Mouse (Mus musculus) hematopoietic stem cell, adult 5-6 weeks (primary cell): ENCODE measurements around the gene Dnah6. TPM values are rescaled to one million over a fixed set of nuclear protein-coding genes. Genes with fewer than 3 reads are reported as not detected.

Experiments used
- ATAC-seq, 2 experiments: fragments of 125-278 bp in 1 of 2; replicated peaks in 1 of 2; 2 replicates each; pipeline ENCODE4 v1.8.0; 2016 to 2017; ENCODE audit warnings: inconsistent platforms in 2 of 2, mild to moderate bottlenecking in 2 of 2, moderate number of reproducible peaks in 2 of 2, low read depth in 1 of 2, moderate TSS enrichment in 1 of 2; ENCODE audit not compliant: low FRiP score in 2 of 2, poor library complexity in 2 of 2, severe bottlenecking in 2 of 2, insufficient read depth in 1 of 2, low TSS enrichment in 1 of 2
- total RNA-seq: library from RNA; stranded (forward); fragments of 172-1452, 232-1000 nt; gene quantifications from 2 replicates; pipeline ENCODE4 v1.2.3, GENCODE M21; 2017

Gene Dnah6
- under 0.01 and 0.19 TPM in 2 replicates for total RNA-seq

DNA sequence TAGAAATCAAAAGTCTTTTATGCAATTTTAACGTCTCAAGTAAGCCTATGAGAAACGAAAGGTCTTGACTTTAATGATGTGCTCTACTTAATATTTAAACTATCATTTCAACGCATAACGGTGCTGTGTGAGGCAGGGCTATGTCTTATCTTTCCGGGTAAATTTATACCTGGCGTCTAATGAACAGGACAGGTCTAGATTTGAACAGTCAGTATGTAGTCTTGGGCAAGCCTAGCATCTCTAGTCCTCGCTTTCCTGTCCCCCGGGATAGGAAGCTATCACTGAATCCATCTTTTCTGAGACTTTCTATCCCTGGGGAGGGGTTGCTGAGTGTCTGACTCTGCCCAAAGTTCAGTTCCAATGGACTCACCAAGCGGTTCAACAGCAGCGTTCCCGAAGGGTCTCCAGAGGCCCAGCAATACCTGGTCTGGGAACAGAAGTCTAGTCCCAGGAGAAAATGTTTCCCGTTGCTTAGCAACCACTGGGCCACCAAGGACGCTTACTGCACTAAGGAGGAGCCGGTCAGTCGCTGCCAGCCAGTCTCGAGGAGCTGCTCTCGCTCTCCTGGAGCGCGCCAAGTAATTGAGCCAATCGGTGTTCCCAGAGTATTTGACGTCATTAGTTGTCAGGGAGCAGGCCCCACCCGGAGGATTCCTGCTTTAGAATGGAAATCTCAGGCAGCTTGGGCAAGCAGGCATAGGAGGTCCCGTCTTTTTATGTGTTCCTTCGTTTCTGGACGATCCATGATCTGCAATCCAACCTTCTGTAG is at the start of gene Dnah6:
Gene Dnah6 (minus strand): TSS at position 463 of the 769 bp plus-strand sequence.
- peak; percentile 98 to 99 for ATAC-seq

DNA sequence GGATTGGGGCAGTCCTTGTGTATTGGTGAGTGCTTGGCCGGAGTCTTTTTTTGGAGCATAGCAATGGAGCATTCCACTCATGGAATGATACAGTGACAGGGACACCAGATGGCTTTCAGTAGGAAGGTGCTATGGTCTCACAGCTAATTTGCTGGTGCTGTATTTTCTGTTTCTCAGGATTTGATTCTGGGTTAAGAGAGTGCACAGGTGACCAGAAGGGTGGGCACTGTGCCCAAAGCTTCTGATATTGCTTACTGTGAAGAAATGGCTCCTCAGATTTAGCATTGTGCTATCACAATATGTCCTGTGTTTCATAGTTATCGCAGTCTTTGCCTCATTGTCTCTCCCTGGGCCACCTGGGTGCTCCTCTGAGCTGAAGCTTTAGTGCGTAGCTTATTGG is 47.9 kb upstream of the Dnah6 start:
- ATAC-seq = no peak

DNA sequence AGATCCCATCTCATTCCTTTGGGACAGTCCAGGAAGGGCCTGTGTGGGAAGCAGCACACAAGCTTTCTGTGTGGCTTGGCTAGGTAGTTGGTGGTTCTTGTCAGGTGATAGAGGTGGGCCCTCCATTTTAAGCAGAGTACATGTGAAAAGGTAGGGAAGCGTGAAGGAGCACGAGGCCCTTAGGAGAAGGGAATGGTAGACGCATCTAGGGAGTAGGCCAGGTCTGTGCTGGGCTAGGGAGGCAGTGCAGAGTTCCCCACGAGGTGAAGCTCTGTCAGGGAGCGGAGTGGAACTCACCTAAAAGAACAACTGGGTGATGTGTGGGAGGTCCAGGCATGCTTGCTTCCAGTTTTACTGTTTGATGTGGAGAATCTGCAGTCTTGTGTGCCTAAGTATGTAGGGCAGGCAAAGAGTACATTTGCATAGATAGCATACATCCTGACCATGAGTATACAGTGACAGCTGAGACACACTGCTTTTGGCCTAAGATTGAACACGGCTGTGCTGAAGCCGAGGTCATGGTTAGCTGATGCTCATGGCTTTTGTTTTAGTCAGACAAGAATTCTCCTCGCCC is 46.4 kb upstream of the Dnah6 start:
- no peak for ATAC-seq

DNA sequence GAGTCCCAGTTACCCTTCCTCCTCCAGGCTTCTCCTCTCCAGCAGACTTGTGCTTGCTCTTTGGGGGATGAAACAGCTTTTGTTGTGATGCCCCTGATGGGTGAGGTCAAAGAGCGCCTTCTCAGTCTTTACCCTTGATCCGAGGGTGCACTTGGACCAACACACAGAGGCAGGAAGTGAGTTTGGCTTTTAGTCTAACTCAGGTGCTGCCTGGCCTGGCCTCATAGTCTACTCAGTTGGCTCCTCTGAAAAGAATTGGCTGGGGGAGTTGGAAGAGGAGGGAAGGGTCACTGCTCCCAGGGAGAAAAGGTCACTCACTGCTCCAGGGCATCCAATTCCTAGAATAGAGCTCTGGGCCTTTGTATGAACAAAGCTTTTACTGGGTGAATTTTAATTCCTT is 43.4 kb upstream of the Dnah6 start:
- no peak for ATAC-seq

DNA sequence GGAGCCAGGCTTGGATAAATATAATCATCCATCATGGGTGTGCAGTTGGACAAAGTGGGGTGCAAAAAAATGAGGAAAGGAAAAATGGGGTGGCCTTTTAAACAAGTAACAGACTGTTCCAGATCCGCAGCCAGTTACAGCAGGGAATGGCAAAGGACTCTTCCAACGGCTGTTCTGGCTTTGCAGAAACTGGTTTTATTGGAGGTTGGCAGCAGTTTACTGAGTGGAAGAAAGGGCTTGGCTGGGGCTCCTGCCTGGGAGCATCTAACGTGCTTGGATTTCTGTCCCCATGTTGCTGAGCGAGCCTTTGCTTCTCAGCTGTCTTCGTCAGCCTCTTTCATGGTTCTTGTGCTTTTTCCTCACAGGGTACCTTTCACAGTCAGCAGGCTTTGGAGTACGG is 38.7 kb upstream of the Dnah6 start:
- ATAC-seq = no peak

DNA sequence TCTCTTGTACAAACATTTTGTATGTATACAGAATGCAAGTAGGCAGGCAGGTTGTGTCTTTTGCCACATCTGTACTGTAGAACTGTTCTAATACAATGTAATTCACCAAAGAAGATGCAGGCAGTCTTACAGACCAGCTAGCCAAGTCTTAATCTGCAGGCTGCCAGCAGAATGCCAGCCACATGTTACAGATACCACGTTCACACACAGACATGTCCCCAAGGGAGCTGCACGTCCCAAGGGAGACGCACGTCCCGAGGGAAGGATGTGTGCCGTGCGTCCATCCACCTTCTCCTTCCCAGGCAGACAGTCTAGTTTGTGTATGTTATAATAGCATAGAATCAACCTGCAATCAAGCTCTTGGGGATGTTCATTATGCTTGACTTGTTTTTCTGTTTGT is 35.6 kb upstream of the Dnah6 start:
- ATAC-seq = no peak

DNA sequence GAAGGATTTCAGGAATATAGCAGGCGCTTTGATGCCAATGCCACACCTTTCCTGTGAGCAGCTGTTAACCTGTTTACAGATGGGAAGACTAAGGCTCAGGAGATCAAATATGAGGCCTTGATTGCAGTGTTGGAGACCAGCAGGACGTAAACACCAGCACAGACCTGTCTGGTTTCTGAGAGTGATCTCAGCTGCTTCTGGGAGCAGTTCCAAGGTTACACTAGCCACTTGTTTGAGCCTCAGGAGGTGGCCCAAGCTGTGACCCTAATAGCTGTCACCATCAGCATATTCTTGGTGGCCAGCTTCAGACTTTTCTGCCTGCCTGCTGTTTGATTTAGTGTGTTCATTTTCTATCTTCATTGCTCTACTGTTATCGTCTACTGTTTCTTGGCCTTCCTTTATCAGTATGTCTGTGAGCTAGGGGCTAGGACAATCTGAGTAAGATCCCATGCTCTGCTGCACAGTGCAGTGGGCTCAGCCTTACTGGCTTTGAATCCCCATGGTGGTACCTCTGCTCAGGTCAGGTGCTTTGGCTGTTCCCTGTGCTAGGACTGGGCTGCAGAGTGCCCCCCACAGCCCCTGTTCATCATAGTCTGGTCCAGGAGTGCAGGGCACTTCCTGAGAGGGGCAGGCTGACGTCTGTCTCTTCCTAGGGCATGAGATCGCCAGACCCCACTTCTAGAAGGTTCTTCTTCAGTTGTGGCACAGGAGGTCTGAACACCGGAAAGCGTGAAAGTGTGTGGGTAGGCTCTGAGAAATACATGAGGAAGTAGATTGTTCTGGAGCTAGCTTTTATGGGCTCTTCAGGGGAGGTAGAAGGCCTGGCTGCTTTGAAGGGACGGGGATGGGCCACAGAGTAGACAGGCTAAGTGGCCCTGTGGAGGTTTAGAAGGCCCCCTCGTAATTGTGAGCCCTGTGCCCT is 33.1 kb upstream of the Dnah6 start:
- peak; percentile 82 to 89 for ATAC-seq

DNA sequence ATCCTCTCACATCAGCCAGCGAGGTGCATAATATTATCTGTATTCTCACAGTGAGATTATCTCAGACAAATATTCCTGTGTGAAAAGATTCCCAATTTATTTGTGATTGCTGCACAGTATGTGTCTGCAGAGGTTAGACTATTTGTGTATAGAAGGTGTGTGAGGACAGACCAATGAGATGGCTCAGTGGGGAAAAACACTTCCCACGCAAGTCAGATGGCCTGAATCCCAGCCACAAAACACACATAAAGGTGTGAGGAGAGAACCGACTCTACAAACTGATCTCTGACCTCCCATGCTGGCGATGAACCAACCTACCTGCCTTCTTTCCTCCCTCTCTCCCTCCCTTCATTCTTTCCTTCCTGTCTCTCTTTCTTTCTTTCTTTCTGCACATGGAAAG is 32.1 kb upstream of the Dnah6 start:
- no peak for ATAC-seq

DNA sequence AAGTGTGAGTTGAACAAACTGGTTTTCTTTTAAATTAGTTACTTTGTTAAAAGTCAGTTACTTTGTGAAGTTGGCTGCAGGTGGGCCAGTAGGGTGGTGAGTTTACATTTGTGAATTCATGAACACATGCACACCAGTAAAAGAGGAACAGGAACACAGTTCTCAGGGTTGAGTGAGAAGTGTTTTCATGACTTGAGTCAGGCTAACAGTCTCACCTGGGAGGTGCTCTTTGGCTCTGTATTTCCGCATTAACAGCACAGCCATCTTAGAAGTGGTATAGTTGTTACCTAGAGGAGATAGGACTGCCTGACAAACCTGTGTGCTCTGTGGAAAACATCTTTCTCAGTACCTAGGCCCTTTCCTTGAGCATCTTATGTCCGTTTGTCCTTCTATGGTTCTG is 31.6 kb upstream of the Dnah6 start:
- no peak for ATAC-seq

DNA sequence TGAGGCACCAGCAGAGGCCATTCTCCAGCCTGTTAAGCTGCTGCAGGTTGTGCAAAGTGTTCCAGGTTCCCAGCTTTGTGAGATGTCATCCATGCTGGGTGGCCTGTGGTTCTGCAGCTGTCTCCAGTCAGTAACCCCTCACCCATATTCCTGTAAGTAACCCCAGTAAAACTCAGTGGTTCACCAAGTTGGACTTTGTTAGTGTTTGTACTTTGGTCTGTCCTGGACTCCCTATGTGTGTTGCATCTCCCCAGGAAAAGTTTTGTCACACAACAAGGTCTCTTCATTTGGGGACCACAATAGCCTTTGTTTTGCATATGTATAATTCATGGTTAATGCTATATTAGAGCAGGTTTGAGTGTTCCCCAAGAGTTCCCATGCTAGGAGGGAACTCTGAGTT is 30.9 kb upstream of the Dnah6 start:
- no peak for ATAC-seq

DNA sequence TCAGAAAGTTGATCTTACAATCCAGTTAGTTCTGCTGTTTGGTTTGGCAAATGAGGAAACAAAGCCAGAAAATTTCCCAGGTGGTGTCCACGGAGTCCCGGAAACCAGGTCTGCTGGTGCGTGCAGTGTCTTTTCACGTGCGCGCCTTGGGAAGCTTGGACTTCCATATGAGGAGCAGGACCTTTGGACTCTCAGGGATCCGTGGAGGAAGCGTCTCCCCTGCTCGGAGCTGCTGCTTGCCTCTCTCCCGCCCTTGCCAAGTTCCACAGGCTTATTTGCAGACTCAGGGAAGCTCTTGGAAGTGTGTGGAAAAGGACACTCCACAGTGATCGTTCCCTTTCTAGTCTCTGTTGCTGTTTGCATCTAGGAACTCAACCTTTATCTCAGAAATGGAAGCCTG is 29.9 kb upstream of the Dnah6 start:
- ATAC-seq = no peak

DNA sequence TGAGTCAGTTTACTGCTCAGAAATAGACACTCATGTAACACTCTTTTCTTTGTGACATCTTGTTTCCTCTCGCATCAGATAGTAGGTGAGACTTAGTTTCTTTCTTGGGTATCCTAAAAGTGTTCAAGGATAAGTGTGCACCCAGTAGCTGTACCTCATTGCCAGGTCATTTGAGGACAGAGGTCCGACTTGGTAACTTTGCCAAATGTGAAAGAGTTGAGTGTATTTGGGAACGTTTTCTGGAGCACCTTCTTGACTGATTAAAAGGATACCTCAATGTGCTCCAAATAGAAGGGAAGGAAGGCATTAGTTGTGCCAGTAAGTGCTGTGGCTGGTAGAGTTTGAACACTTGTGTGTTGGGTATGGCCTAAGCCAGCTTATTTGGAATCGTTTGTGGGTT is 28.4 kb upstream of the Dnah6 start:
- ATAC-seq = no peak

DNA sequence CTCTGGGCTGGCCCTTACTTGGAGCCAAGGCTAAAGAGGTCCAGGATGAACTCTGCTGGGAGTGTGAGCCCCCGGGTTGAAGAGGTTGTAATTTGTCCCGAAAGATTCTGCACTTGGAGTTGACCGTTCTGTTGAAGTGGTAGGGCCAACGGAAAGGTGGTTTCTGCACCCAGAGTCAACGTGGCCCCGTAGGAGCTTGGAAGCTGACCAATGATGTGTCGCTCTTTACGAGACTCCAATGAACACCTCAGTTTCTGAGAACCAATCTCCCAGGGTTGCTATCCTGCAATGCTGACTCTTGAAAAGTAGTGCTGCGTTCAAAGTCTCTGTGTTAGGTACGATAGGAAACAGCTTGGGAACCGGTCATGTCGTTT is 27.6 kb upstream of the Dnah6 start:
- no peak for ATAC-seq

DNA sequence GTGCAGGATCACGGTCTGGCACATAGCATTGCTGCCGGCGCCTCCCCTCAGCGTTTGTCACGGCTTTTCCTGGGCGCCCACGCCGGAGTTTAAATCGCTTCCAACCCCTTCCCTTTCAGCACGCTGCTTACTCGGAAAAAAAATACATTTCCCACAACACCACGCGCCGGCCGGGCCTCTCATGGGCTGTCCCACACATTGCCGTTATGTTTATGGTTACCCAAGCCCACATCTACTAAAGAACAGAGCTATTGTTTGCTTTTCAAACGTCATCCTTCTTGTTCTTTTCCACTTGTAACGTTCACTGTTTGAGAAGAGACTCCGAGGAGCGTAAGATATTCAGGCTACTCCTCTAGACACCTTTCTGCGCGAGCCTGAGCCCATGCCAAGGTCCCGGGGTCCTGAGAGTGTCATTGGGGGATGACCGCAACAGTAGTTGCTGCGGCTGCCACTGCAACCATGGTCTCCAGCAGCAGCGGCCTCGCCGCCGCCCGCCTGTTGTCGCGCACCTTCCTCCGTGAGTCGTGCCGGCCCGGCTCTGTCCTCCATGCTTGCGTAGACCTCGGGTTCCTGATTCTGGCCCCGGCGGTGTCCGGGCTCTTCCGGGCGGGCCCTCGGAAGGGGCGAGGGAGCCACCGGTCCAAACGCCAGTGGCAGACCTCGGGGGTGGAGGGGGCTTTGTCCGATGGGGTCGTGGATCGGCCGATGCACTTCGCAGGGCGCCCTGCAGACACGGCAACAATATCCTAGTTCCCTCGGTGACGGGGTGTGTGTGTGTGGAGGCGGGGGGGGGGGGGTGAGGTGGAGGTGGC is 27.0 kb upstream of the Dnah6 start, which contains the start of gene Suclg1:
Gene Suclg1 (plus strand): TSS at position 146 of the 812 bp plus-strand sequence.
- peak; percentile 93 to 95 for ATAC-seq

DNA sequence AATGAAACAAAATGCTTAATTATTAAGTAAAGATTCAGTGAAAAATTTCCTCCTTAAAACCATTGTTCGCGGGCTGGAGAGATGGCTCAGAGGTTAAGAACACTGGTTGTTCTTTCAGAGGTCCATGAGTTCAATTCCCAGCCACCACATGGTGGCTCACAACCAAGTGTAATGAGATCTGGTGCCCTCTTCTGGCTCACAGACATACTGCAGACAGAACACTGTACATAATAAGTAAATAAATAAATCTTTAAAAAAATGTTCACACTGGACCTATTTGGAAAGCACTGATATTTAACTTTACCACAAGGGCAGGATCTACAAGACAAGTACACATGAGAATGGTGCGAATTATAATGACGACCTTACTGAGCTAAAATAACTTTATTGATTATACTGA is 26.0 kb upstream of the Dnah6 start:
- no peak for ATAC-seq

DNA sequence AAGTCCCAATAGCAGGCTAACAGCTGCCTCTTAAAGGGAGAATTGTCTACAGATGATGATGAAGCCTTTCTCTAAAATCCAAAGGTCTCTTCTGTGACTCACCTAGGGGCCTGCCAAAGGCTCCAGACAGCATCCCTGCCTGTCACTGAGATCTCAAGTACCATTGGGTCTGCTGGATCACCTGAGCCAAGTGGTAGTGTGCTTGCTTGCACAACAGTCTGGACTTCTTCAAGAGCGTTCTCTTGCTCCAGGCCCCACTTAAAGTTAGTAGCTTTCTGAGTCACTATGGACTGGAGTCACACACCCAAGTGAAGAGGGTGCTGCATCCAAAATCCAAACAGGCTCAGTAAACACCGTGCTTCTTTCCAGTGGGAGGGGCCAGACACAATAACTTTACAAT is 25.4 kb upstream of the Dnah6 start:
- no peak for ATAC-seq

DNA sequence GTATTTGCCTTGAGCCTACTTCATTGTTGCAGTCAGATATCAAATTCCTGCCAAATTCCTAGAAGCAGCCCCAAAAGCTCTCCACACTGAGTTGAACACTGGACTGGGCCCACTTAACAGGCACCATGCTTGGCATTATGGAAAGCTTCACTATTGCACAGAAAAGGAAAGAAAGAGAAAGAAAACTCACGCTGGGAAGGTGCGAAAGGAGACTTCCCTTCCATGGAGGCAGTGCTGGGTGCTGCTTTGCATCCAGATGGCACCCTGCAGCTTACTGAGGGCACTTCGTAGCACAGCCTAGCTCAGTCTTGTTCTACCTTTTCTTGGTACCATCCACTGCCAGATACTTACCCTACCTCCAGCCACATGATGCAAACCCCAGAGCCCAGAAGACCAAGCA is 14.2 kb upstream of the Dnah6 start:
- no peak for ATAC-seq
